Mouse (Mus musculus): ENCODE data around the gene Poll.
"Not testable (repeated sequence)": the region's sequence is repeated elsewhere in the genome, so short reads cannot be mapped to it uniquely, and the experiment has no call there.

Gene Poll

DNA sequence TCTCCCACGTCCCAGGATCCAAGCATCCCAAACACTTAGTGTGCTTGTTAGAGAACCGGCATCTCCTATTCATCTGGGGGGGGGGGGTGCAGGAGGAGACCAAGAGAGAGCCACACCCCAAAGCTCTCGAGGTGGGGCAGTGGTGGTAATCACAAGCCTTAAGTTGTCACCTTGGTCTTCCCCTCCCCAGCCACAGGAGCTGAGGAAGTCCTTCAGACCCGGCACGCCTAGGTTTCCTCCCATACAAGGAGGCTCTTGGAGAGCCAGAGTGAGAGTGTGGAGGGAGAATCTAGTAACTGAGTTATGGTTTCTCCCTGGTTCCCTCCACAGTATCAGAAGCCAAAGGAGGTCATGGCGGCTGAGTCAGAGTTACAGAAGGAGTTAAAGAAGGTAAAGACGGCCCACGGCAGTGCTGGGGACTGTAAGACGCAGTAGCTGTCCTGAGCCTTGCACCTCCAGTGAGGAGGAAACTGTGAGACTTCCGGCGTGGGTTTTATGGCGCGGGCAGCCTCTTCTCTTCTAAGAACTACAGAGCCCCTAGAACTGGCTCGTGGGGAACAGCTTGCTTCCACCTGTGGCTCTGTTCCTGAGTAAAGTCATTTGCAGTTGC, 16.9 kb upstream of the Poll start:
- DNase-seq (ENCODE audit: low read depth, low spot score), result no peak

DNA sequence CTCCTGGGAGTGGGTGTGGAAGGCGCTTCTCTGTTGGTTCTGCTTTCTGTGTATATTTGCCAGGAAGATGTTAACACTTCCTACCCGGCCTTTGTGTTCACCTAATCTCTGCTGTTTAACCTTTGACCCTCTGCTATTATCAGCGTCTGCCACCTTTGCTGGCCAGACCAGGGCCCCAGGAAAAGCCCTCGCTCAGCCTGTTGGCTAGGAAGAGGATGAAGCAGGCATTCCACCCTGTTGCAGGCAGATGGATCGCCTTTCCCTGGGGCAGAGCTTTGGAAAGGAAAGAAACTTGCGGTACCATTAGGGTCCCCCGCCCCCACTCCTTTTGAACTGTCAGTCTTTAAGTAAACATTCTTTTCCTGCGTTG, 15.3 kb upstream of the Poll start:
- no peak for DNase-seq (ENCODE audit: low read depth, low spot score)

DNA sequence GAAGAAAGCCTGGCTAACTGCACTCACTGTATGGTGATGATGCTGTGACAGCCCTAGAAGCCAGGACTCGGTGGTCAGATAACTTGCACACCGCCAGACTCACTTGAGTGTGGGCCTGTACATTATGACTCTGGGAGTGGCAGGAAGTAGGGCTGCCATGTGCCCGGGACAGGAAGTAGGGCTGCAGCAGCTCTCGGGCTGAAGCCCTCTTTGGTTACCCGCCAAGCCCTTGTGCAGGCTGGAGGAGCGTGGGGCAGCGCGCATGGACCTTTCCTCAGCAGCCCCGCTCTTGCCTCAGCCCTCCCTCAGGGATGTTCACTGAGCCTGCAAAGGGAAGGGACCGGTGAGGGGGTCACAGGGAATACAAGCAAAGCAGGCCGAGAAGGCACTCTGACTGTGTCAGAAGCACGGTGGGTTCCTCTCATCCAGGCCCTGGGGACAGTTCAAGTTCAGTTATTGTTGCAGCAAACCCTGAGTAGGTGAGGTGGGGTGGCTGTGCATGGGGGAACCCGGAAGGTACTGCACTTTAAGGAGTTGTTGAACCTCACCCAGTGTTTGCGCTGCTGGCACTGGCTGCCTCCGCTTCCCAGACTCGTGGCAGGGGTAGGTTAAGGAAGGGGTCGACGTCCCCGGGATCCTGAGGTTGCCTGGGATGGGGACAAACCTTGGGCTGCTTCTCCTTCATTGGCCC, 14.8 kb upstream of the Poll start:
- no peak for DNase-seq (ENCODE audit: low read depth, low spot score)

DNA sequence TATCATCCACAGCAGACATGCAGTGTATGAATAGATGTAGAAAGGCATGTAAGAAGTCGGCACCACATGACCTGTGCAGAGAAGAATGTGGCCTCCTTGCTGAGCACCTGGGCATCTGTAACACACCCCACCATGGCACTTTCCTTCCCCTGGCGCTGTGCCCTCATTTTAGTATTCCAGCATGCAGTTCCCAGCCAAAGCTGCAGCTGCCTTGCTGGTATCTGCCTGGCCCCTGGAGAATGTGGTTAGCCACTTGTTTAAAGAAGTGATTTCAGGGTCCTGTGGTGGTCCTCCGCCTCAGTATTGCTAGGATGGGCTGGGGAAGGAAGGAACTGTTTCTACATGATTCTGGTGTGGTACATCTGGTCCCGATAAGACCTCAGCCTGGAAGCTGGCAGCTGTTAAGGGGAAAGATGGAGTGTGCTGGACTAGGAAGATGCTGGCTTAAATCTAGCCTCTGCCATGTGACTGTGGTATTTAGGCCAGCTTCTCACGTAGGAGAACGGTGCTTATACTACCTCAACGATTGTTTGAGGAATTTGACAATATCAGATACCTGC, 14.1 kb upstream of the Poll start:
- no peak for DNase-seq (ENCODE audit: low read depth, low spot score)

DNA sequence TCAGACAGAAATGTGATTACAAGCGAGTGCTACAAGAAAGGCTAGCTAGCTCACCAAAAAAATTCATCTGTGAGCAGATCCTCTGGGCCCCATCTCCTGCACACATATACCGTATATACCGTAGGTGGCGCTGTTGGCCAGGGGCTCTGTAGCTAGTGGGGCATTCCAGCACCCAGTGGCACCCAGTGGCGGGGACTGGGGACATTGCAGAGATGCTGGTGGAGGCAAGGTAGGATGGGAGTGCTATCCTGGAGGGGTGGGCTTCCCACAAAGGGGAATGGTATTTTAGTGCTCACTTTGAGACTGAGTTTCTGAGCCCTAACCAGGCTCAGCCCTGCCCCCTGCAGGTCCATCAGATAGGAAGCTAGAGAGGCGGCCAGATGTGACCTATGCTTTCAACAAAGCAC, 13.5 kb upstream of the Poll start:
- DNase-seq (ENCODE audit: low read depth, low spot score), result no peak

DNA sequence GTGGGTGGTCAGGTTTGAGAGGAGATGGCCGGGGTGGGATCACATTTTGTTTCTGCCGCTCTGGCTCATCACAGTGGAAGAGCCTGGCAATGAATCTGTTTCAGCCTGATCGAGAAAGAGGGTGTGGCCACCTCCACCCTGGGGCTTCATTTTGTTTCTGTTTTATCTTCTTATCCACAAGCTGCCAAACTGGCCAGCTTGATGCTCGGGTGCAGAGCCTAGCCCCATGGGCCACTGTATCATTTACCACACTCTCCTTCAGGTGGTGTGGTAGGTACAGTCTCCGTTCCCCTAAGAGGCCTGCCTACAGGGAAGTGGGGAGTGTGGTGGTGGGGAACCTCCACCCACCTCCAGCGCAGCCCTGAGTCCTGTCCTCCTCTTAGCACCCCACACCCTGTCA, 12.7 kb upstream of the Poll start:
- DNase-seq (ENCODE audit: low read depth, low spot score), result no peak

DNA sequence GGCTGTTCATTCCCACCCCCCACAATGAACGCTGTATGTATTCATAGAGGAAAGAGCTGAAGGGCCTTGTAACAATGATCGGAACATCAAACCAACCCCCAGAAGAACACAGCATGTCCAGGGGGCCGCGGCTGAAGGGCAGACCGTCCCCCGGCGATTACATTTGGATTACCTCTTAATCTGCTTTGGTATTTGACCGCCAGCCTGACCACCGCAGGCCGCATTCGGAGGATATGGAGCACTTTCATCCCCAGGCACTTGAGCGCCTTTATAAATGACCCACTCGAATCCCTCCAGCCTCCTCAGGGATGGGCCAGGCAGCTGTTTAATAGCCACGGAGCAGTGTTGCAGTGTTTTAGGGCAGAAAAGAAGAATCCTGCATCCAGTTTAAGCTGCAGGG, 7.0 kb upstream of the Poll start:
- no peak for DNase-seq (ENCODE audit: low read depth, low spot score)

DNA sequence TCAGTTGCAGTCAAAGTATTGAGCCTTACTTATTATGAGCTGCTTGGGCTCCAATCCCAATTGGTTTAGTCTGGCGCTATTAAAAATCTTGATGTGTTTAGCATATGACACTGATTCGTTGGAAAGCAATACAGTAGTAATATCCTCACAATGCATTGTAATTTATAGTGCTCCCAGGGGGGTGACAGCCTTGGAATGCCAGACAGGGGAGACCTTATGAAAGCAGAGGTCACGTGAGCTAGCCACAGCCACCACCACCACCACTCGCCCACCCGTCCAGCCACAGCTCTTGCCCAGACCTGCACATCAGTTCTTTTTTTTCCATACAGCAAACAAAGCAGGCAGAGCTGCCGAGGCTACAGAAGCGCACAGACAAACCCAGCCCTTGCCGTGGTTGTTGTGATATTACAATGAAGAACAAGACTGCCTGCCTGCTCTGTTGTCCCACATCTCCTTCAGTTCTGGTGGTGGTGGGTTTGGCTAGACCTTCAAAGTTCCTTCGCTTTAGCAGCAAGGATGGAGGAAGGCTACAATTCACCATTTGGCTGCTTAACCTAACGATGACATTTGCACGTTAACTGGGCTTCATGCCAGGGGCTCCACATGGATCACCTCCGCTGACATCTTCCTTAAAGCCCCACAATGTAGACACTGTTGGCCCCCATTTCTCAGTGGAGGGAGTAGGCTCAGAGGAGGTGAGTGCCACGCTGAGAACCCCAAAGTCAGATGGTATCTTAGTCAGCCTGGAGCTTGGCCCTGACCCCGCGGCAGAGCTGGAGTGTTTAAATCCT, 5.8 kb upstream of the Poll start:
- DNase-seq (ENCODE audit: low read depth, low spot score), result no peak

DNA sequence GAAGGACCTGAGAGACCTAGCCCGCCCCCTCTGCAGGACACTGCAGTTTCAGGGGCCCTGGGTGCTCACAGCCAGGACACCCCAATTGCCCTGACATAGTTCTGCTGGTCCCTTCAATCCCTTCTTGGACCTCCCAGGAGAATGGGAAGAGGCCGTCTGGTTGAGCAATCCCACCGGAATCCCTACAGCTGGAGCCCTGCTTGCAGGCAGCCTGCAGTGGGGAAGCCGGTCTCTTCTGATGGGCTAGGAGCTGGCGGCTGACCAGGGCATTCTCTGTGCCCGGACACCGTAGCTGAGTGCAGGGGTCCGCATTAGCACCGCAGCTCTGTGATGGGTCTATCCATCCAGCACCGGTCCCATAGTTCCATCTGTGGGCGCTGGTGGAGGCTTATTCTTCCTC, 6.2 kb downstream of the Poll start:
- DNase-seq (ENCODE audit: low read depth, low spot score), result no peak

DNA sequence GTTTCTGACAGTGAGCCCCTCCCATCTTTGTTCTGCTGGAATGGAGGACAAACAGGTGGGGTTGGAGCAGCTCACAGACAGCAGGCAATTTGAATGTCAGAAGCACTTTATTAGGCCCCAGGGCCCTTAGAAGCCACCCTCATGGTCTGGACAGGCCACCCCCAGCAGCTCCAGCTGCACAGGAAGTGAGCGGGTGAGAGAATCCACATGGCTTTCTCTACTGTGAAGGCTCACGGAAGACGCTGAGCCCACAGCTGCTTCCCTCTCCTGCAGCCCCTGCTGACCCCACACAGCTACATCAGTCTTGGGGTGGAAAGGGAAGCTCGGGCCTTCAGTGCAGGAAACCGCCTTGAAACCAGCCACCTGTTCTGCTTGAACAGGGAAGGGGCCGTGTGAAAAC, 8.1 kb downstream of the Poll start:
- no peak for DNase-seq (ENCODE audit: low read depth, low spot score)

DNA sequence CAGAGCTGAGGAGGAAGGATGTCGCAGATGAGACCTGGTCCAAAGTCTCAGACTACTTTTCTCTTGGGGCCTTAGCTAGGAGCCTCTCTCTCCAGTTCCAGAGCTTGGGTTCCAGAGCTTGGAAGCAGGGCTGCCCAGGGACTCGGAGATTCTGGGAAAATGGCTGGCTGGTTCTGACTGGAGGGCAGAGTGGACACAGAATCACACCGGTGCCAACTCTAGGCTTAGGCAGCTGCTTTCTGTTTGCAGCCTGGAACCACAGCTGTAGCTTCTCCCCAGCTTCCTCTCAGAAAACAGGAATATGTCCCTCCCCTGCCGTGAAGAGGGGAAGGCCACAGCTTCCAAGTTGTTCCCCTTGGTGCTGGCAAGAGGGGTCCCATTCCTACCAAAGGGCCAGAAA, 10.4 kb downstream of the Poll start:
- DNase-seq (ENCODE audit: low read depth, low spot score), result no peak

DNA sequence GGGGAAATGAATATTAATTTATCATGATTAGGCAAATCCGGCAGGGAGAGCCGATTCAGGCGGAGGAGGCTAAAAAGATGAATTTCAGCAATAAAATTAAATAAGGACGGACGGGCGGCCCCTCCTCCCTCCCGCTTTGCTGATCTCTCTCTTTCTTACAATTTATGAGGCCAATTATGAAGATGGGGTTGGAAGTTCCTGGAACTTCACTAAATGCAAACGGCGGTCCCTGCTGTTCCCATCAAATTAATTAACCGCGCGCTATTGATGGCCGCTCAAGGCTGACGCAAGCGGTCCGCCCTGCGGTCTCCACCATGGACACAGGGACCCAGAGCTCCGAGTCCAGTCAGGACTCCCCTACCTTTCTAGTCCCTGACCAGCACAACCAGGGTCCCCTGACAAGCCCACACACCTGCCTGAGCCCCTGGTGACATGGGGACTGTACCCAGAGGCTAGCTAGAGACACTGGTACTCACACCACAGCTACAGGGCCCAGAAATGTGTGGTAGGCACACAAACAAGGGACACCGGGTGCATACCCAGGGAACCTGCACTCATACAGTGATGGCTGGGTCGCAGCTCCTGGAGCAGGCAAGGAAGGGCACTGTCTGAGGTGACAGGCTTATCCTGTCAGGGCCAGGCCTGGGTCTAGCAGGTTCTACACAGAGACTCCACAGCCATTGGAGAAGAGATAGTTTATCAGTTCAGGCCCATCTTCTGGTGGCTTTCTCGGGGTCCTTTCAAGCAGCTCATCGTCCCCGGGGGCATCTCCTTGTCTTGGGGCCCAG, 11.0 kb downstream of the Poll start:
- no peak for DNase-seq (ENCODE audit: low read depth, low spot score)

DNA sequence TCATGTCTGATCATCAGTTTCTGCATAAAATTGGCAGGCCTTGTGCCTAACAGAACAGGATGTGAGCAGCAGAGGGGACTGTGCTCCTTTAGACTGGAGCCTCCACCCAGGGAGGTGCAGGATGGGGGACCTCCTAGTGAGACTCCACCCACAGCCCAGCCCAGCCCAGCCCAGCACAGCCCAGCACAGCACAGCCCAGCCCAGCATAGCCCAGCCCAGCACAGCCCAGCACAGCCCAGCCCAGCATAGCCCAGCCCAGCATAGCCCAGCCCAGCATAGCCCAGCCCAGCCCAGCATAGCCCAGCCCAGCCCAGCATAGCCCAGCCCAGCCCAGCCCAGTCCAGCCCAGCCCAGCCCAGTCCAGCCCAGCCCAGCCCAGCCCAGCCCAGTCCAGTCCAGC, 12.1 kb downstream of the Poll start:
- DNase-seq (ENCODE audit: low read depth, low spot score), result not testable (repeated sequence)

DNA sequence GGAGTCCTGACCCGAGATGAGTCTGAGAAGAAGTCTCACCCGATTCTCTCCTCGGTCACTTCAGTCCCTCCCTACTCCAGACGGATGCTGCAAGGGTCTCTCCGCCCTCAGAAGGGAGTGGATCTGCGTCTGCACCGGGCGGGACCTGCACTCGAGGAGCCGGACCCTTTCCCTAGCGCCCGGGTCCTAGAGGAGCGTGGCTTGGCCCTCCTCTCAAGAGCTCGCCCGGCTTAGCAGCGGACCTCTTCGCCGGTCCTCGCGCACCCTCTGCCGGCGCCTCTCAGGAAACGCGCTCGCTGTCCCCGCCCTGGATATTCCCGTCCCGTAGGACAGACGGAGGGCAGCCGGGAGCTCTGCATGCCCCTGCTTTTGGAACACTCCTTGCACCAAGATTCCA, 15.4 kb downstream of the Poll start:
- no peak for DNase-seq (ENCODE audit: low read depth, low spot score)

DNA sequence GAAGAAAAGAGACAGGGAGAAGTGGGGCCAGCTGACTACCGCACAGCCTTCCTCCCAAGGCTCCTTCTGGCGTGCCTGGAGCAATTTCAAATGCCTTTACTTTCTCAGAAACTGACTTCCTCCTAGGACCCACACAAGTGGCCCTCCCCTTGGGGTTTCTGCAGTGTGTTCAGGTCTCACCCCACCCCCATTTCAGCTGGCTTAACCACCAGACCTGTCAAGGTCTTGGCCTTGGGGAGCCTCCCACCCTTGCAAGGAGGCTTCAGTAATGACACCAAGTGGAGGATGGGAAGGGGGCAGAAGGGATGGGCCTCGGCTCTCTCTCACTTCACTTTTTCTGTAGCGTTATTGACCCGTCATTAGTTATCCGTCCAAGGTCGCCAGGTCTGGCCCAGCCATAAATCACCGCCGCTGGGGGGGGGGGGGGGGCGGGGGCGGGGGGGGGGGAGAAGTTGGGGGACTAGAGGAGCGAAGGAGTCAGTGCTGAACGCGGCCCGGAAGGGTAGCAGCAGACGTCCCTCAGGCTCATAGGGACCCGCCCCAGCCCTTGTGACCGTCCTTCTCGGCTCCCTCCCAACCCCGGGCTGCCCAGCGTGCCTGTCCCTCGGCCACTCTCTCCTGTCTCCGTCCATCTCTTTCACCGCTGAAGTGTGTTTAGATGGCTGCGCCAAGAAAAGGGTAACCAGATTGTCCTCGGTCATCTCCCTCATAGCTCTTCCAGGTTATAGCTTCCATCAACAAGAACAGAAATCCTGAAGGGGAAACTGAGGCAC, 16.0 kb downstream of the Poll start:
- no peak for DNase-seq (ENCODE audit: low read depth, low spot score)

DNA sequence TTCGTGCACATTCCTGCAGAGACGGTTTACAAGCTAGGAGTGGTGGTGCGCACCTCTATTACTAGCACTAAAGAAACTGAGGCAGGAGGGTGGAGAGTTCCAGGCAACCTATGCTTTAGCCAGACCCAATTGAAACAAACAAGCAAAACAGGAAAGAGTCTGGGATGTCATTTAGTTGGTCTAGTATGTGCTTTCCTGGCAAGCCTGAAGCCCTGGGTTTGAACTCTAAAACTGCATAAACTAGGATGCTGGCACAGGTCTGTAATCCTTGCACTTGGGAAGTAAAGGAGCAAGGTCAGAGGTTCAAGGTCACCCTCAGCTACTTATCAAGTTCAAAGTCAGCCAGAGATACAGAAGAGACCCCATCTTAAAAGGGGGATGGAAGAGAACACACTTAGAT, 18.3 kb downstream of the Poll start:
- no peak for DNase-seq (ENCODE audit: low read depth, low spot score)

DNA sequence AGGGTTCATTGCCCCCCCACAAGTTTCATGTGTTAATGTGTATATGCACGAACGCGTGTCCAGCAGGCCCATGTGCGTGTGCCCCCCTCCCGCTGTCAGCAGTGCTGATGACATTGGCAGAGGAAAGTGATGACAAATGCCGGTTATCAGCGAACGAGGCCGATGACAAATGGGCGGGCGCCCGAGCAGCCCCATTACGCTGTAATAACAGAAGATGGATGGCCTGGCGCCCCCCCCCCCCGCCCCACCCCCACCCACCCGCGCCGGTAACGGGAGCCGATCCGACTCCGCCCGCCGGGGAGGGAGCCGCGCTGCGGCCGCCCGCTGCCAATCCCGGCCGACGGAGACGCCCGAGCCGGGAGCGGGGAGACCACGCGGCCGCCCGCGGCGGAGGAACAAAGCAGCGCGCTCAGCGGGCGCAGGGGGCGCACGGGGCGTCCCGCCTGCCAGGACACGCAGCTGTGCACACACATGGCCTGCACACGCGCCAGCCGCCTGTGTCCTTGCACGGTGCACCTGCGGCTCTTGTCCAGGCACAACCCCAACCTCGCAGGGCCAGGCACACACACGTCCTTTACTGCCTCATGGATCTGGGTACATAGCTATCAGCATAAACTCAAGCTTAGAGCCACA, 18.8 kb downstream of the Poll start:
- no peak for DNase-seq (ENCODE audit: low read depth, low spot score)

DNA sequence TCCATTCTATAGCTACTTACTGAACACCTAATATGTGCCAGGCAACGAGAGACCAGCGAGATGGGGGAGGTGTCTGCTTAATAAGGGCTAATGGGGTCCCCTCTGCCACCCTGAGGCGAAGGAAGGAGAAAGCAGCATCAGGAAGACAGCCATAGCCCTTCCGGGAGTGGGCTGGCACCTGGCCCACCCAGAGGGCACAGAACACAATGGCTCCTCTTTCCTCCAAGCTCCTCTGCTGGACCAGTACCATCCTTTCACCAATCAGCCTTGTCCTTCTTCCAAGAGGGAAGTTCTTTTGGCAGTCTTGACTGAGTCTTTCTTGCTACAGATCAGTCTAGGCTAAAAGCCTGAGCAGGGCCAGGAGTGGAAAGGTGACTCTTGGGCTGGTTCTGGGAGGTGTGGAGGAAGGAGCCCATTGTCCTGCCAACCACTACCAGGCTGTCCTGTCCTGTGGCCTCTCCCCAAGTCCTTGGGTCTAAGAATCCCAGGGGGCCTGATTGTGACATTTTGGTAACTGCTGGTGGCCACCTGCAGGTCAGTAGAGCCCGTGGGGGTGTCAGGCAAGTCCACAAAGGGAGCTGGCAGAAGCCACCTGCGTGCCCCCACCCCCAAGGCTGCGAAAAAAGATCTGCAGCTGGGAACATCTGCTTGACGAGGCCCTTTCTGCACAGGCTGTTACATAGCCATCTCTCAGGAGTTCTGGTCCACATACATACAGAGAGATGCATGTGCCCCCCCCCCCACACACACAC, 19.5 kb downstream of the Poll start:
- no peak for DNase-seq (ENCODE audit: low read depth, low spot score)

DNA sequence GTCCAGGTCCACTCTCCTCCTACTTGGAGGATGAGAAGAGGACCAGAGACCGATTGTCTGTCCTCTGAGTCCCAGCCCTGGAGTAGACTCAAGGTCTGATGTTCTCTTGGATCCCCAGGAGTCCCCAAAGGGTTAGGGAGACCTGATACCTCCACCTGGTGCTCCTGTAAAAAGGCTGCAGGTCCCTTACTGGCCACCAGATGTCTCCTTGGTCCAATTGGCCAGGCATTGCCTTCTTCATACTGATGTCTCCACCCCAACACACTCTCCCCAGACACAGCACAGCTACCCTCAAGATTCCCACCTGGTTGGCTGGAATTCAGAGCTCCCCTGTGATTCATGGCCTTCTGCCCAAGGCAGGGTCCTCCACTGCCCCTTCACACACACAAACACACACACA, 22.8 kb downstream of the Poll start:
- no peak for DNase-seq (ENCODE audit: low read depth, low spot score)

DNA sequence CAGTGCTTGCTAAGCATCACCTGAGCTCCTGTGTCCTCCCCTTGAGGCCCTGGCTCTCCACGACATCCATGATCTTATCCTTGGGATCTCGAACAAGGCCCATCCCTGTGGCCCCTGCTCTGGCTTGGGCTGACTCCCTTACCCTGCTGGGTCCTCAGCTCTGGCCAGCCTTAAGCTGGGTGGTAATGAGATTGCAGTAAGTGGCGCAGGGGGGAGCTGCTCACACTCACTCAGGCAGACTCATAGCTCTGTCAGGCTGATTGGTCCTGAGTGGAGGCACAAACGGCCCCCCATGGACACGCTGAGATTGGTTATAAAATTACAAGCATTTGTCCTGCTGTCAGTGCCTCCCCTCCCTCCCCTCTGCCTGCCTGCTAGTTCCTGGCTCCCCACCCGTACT, 24.4 kb downstream of the Poll start:
- no peak for DNase-seq (ENCODE audit: low read depth, low spot score)

Data from telencephalon, adult 2 months (tissue).